Mouse (Mus musculus) embryonic facial prominence, embryonic 11.5 days (tissue): ENCODE results near the gene Dnah6. TPM values are rescaled to one million over a fixed set of nuclear protein-coding genes. Genes with fewer than 3 reads are reported as not detected.
A peak's percentile ranks its signal among the peaks of the same experiment; 100 is the strongest.

Experiments
- ATAC-seq: fragments of 200-750 bp; cut with Nextera tagmentation; replicated peaks from 2 replicates; pipeline ENCODE4 v1.8.0; 2017; ENCODE audit warnings: low read depth; ENCODE audit not compliant: insufficient number of reproducible peaks, low FRiP score, low TSS enrichment
- DNase-seq: peaks from one replicate; pipeline ENCODE4 v3.0.0-alpha.2; 2015; ENCODE audit warnings: low spot score
- H3K27ac ChIP-seq: fragments of 300-500 bp; sonication (generic); replicated peaks from 2 replicates; pipeline ENCODE4 v1.5.1; 2014; ENCODE audit warnings: mild to moderate bottlenecking, low read depth, low read length, control low read depth
- H3K27me3 ChIP-seq: fragments of 300-500 bp; sonication (generic); 2 replicates; pipeline ENCODE4 v1.6.1; 2014; ENCODE audit warnings: mild to moderate bottlenecking, low read length, moderate library complexity, mixed read lengths; ENCODE audit not compliant: control insufficient read depth, insufficient read depth
- H3K36me3 ChIP-seq: fragments of 300-500 bp; sonication (generic); replicated peaks from 2 replicates; pipeline ENCODE4 v1.6.1; 2014; ENCODE audit warnings: low read depth, mild to moderate bottlenecking, low read length, moderate library complexity, mixed read lengths; ENCODE audit not compliant: control insufficient read depth, insufficient read depth
- H3K4me1 ChIP-seq: fragments of 300-500 bp; sonication (generic); 2 replicates; pipeline ENCODE4 v1.6.1; 2014; ENCODE audit warnings: low read length, mixed read lengths; ENCODE audit not compliant: control insufficient read depth, insufficient read depth
- H3K4me2 ChIP-seq: fragments of 300-500 bp; sonication (generic); 2 replicates; pipeline ENCODE4 v1.6.1; 2014; ENCODE audit warnings: low read depth, mild to moderate bottlenecking, control low read depth, low read length, moderate library complexity
- H3K4me3 ChIP-seq: fragments of 300-500 bp; sonication (generic); 2 replicates; pipeline ENCODE4 v1.5.1; 2014; ENCODE audit warnings: low read depth, low read length, control low read depth
- H3K9ac ChIP-seq: fragments of 300-500 bp; sonication (generic); replicated peaks from 2 replicates; pipeline ENCODE4 v1.6.1; 2014; ENCODE audit warnings: mild to moderate bottlenecking, control low read depth, low read length
- H3K9me3 ChIP-seq: fragments of 300-500 bp; sonication (generic); replicated peaks from 2 replicates; pipeline ENCODE4 v1.6.1; 2016; ENCODE audit warnings: mild to moderate bottlenecking, low read length, inconsistent platforms, mixed read lengths; ENCODE audit not compliant: control insufficient read depth
- WGBS: fragments of 180-500 bp; shearing (Covaris S2); extraction: QIAGEN DNeasy Blood & Tissue Kit; methylation state at CpG from one replicate; pipeline ENCODE4 v1.1.7; 2014; 5-methylcytosine and 5-hydroxymethylcytosine counted together
- polyA plus RNA-seq: library from polyadenylated mRNA; unstranded; fragments of >200 nt; fragmentation: Nextera tagmentation; extraction: Ambion mirVana; gene quantifications from 2 replicates; pipeline ENCODE4 v1.2.1, GENCODE M21; 2014

The Dnah6 gene
- polyA plus RNA-seq, 1 experiment from 2014 or later: 0.04 TPM

DNA sequence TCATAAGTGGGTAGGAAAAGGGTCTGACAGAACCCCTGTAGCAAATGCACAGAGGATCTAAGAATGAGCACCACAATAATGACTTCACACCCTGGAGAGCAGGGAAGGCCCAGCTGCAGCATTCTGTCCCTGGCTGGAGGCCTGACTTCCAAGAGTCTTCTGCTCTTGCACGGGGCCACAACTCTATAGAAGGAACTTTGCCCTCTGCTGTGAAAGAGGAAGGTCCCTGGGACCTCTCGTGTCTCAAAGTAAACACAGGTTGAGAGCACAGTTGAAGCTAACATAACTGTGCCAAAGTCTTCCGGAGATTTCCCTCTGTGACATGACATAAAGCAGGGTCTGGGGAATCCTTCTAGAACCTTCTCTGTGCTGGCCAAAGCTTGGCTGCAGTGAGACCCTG lies 150.2 kb downstream of the Dnah6 start:
- 80% methylated on average over 3 of the region's 3 CpGs for WGBS
- Histone ChIP-seq H3K9me3 (no peaks in the 10 kb centered on the region), H3K4me2 (no peak overlapping the region), H3K4me3 (no peak overlapping the region), H3K36me3 (no peaks in the 10 kb centered on the region), H3K27me3 (no peaks in the 10 kb centered on the region), H3K9ac (no peak overlapping the region), H3K27ac (no peak overlapping the region), H3K4me1 (no peaks in the 10 kb centered on the region)
- DNase-seq: no peak
- no peak for ATAC-seq

DNA sequence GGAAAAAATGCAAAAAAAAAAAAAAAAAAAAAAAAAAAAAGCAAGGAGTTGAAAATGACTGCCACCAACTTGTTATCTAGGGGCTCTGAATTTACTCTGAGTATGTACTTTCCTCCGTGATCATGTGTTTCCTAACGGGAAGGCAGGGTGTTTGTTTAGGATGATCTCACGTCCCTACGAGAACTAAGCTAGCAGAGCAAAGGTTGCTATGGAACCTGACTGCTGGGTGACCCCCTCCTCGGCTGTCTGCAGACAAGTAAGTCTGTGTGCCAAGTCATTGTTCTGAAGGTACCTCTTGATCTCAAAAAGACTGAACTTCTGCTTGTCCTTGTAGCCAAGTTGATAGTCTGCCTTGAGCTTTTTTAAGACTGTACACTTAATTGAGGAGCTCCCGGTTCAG lies 150.8 kb downstream of the Dnah6 start:
- no peaks in the 10 kb centered on the region for H3K4me1 ChIP-seq
- WGBS: 82% methylated on average over 6 of the region's 6 CpGs
- DNase-seq (no peak), ATAC-seq (no peak)
- no peak overlapping the region for H3K27ac ChIP-seq
- H3K9me3 ChIP-seq: no peaks in the 10 kb centered on the region
- H3K27me3 ChIP-seq: no peaks in the 10 kb centered on the region
- H3K4me3 ChIP-seq: no peak overlapping the region
- no peaks in the 10 kb centered on the region for H3K36me3 ChIP-seq
- no peak overlapping the region for H3K4me2 ChIP-seq
- no peak overlapping the region for H3K9ac ChIP-seq

DNA sequence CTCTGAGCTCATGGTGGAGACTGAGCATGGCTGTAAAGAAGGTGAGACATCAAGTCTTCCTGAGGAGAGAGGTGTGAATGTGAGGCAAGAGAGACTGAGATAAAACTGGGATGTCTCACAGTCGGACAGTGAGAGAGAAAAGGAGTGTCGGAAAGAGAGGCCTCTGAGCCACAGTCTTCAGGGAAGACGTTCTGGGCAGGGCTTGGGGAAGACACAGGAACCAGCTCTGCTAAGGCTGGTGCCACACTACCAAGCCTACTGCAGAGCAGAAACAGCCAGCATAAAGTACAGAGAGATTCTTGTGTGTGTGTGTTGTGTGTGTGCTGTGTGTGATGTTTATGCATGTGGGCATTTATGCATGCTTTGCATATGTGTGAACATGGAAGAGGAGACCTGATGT lies 156.9 kb downstream of the Dnah6 start:
- Histone ChIP-seq H3K9me3 (no peaks in the 10 kb centered on the region), H3K36me3 (no peaks in the 10 kb centered on the region), H3K9ac (no peak overlapping the region), H3K4me1 (no peaks in the 10 kb centered on the region), H3K27ac (no peak overlapping the region), H3K4me2 (no peak overlapping the region), H3K27me3 (no peaks in the 10 kb centered on the region), H3K4me3 (no peak overlapping the region)
- WGBS: 87% methylated on average over 3 of the region's 3 CpGs
- DNase-seq: no peak
- ATAC-seq: no peak

DNA sequence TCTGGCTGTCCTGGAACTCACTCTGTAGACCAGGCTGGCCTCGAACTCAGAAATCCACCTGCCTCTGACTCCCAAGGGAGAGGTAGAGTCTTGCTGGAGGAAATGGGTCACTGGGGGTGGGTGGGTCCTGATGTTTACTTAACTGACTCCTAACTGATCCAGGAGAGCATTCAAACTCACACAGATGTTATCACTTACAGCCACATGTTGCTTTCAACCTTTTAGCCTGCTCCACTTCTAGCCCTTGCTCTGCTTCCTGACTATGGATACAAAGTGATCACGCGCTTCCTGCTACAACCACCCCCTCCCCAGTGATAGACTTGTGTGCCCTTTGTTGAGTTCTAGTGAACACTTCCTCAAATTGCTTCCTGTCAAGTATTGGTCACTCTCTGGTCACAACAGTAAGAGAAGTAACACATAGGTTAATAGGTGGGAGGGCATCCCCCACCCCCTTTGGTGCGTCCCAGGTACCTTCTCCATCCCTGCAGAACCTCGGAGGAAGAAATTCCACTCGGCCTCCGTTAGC lies 161.8 kb downstream of the Dnah6 start:
- H3K9ac ChIP-seq: no peak overlapping the region
- peak; percentile 71 for DNase-seq
- ATAC-seq: no peak; the same call in 1 of the 2 replicates
- no peaks in the 10 kb centered on the region for H3K4me1 ChIP-seq
- H3K4me3 ChIP-seq: no peak overlapping the region
- H3K4me2 ChIP-seq: no peak overlapping the region
- no peaks in the 10 kb centered on the region for H3K9me3 ChIP-seq
- no peak overlapping the region for H3K27ac ChIP-seq
- no peaks in the 10 kb centered on the region for H3K36me3 ChIP-seq
- H3K27me3 ChIP-seq: no peaks in the 10 kb centered on the region
- 73% methylated on average over 7 of the region's 7 CpGs for WGBS

DNA sequence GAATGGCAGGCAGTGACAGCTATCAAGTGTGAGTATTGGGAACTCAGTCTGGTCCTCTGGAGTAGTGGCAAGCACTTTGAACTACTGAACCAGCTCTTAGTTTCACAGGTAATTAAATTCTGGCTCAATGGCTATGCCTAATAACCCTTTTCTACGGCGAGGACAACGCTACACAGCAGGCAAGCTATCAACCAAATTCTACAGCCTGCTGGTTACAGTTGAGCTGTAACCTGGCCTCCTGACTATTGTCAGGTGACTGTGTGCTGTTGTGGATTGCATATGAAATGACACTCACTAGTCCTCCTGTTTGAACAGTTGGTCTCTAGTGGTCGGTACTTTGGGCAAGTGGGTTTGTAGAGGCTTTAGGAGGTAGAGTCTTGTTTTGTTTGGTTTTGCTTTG lies 162.3 kb downstream of the Dnah6 start:
- Histone ChIP-seq H3K27me3 (no peaks in the 10 kb centered on the region), H3K9me3 (no peaks in the 10 kb centered on the region), H3K9ac (no peak overlapping the region), H3K4me2 (no peak overlapping the region), H3K4me1 (no peaks in the 10 kb centered on the region), H3K36me3 (no peaks in the 10 kb centered on the region), H3K4me3 (no peak overlapping the region), H3K27ac (no peak overlapping the region)
- ATAC-seq (no peak), DNase-seq (no peak)
- 91% methylated on average over 4 of the region's 4 CpGs for whole genome bisulfite sequencing

DNA sequence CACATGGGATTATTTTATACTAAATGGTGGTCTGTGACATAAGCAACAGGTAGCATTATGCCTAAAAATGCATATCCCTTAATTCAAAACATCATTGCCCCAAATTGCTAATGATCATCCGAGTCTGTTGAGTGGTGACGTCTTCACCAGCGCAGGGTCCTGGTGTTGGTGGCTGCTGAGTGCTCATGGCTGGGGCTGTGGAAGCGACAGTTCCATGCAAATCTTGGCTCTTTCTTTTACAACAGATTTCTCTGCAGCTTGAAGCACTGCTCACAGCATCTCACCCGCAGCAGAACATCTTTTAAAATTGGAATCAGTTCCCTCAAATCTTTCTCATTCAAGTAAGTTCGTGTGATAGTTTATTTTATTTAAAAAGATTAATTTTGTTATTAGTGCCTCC lies 166.1 kb downstream of the Dnah6 start:
- no peaks in the 10 kb centered on the region for H3K27me3 ChIP-seq
- 87% methylated on average over 6 of the region's 6 CpGs for WGBS
- ATAC-seq: no peak
- H3K9ac ChIP-seq: no peak overlapping the region
- no peak overlapping the region for H3K4me2 ChIP-seq
- H3K4me3 ChIP-seq: no peak overlapping the region
- no peaks in the 10 kb centered on the region for H3K36me3 ChIP-seq
- H3K9me3 ChIP-seq: no peaks in the 10 kb centered on the region
- no peak for DNase-seq
- no peak overlapping the region for H3K27ac ChIP-seq
- no peaks in the 10 kb centered on the region for H3K4me1 ChIP-seq

DNA sequence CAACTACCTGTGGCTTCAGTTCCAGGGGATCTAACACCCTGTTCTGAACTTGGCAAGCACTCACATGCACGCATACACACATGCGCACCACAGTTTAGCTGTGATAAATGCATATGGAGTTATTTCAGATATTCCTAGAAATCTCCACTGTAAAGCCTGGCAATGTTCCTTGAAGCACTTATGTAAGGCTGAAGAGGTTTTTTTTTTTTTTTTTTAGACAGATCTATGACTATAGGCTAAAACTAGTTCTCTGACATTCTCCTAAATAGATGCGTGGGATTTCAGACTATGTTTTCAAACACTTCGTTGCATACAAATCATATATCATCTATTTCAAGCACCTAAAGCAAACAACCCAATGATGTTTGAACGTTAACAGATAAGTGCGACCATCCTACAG lies 166.6 kb downstream of the Dnah6 start:
- 93% methylated on average over 6 of the region's 6 CpGs for WGBS
- Histone ChIP-seq H3K4me2 (no peak overlapping the region), H3K4me1 (no peaks in the 10 kb centered on the region), H3K9me3 (no peaks in the 10 kb centered on the region), H3K9ac (no peak overlapping the region), H3K27ac (no peak overlapping the region), H3K36me3 (no peaks in the 10 kb centered on the region), H3K27me3 (no peaks in the 10 kb centered on the region), H3K4me3 (no peak overlapping the region)
- DNase-seq (no peak), ATAC-seq (no peak)

DNA sequence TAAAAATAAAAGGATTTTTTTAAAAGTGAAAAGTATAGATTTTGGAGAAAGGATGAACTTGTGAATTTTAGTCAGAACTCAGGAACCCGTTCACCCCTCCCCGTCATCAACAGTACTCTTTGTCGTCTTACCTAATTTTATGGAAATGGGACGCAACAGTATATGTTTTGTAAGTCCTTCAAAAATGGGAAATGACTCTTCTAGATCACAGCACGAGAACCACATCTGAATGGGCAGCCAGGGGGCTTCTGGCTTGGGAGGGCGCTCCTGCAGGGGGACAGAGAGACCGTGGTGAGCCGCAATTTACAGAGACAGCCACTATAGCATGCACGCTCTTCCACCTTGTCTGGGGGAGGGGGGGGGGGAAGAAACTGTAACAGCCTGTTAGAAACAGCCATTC lies 167.9 kb downstream of the Dnah6 start:
- no peaks in the 10 kb centered on the region for H3K36me3 ChIP-seq
- 89% methylated on average over 9 of the region's 9 CpGs for WGBS
- no peak overlapping the region for H3K4me3 ChIP-seq
- no peaks in the 10 kb centered on the region for H3K27me3 ChIP-seq
- no peaks in the 10 kb centered on the region for H3K4me1 ChIP-seq
- ATAC-seq: no peak
- no peaks in the 10 kb centered on the region for H3K9me3 ChIP-seq
- no peak for DNase-seq
- H3K27ac ChIP-seq: no peak overlapping the region
- H3K9ac ChIP-seq: no peak overlapping the region
- no peak overlapping the region for H3K4me2 ChIP-seq
